Mouse (Mus musculus) cerebellum, adult 18-20 months (tissue): ENCODE data around the gene Rbm24.

ENCODE experiments used
- DNase-seq, 2 experiments: peaks; one replicate each; pipeline ENCODE4 v3.0.0; 2021

Gene Rbm24

DNA sequence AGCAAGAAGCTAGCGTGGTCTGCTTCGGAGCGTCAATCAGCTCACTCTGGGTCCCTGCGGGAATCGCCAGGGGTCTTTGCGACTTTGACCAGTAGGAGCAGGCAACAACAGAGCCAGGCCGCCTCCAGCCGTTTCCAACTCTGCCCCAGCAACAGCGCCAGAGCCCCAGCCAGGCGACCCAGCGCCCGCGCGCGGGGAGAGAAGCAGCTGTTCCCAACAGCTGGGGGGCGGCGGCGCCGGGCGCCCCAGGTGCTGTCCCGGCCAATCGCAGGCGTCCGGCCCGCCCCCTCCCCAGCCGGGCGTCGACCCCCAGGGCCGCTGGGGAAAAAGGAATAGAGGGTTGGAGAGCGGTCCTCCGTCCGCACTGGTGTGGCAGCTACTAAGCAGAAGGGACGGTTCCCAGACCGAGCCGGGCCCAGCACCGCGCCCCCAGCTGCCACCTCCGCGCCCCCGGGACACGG lies at the start of gene Rbm24:
Rbm24 (plus strand) TSS at position 294 of the 461 bp plus-strand sequence.
- DNase-seq = peak; percentile 6 to 32

DNA sequence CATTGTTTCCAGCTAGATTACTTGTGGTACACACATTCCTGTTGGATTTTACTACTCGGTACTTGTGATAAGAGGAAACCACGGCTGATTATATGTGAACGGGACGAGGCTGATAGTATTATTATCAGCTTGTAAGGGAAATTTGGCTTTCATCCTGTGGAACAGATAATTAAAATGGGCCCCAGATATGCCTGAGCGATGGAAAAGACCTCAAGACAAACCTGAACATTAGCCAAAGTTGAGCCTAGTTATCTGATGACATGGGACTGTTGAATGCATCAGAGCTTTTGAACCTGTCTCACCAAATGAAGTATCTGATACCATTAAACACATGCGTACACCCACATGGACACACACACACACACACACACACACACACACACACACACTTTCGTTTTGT lies 45.4 kb upstream of the Rbm24 start:
- no peak for DNase-seq

DNA sequence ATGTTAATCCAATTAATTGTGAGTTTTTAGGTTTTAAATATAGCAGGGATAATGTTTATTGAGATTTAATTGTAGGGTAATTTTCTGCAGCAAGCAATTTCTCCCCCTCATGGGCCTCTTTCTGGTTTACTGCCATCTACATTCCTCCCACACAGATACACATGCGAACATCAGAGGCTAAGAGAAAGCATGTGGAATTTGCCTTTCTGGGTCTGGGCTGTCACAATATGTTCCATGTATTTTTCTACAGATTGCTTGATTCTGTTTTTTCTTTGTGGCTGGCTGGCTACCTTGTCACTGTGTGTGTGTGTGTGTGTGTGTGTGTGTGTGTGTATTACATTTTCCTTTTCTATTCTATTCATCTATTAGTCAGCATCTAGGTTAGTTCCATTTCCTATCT lies 42.9 kb upstream of the Rbm24 start:
- DNase-seq = no peak

DNA sequence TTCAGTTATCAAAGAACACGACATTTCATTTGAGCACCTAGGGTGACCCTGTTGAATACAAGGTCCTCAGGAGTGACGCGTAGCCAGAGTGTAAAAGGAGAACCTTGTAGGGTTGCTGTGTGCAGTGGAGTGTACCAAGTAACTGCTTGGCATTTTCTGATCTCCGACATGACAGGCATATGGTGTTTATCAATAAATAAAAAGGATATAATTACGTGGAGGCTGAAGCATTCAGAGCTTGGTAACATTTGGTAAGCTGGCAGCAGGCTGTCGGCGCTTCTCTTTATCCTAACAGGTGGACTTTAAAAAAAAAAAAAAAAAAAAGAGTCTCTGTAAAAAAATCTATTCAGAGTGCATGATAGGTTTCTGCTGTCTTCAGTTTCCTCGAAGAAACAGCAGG lies 30.8 kb upstream of the Rbm24 start:
- DNase-seq = no peak

DNA sequence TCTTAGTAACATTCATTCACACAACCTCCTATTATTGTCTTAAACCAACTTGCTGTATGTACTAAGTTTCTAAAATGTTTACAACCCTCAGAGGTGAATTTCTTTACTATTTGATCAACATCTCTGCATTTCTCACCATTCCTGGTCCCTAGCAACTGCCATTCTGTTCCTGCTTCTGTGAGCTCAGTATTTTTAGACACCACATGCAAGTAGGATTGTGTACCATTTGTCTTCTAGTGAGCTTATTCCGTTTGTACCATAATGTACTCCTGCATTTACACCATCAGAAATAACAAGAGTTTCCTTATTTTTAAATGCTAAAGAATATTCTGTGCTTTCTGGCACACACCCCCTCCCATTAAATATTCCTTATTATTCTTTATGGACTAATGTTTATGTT lies 26.6 kb upstream of the Rbm24 start:
- no peak for DNase-seq

DNA sequence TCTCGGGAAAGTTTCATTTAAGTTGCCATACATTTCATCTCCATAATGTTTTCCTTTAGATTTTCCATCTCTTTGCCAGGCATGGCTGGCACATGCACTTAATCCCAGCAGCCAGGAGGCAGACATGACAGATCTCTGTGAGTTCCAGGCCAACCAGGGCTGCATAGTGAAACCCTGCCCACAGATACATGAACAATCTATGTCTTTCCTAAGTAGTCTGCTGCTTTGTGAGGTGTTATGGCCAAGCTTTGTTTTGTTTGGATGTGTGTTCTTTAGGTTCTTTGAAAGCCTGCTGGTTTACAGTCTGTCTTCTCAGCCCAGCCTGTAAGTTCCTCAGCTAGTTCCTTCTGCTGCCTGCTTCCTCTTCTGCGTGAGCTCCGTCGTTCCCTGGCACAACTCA lies 25.3 kb upstream of the Rbm24 start:
- no peak for DNase-seq

DNA sequence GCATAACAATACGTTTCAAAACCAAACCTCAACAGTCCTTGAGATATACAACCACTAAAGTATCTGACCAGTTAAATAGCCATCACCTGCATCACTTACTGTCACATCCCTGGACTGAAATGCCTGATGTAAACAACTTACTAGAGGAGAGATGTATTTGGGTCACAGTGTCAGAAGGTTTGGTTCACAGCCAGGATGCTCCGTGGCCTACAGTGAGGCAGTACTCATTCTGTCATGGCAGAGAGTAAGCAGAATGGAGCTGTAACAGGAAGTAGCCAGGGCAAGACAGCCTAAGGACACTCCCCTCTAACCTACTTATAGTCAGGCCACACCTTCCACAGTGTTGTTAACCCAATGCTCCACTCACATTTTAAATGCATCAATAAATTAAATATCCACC lies 24.3 kb upstream of the Rbm24 start:
- DNase-seq = peak in 1 of 2 experiments; percentile 9

DNA sequence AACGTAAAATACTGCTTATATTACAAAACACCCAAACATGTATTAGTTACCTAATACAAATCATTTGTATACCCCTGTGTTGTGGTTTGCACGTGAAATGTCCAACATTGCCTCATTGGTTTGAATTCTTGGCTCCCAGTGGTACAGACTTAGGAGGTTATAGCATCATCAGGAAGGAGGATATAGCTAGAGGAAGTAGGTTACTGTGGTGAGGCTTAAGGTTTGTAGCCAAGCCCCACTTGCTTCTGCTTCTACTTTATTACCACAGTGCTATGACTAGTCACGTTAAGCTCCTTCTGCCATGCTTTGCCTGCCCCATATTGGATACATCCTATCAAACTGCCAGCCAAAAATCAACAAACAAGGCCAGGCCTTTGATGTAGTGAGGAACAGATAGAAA lies 21.0 kb upstream of the Rbm24 start:
- no peak for DNase-seq

DNA sequence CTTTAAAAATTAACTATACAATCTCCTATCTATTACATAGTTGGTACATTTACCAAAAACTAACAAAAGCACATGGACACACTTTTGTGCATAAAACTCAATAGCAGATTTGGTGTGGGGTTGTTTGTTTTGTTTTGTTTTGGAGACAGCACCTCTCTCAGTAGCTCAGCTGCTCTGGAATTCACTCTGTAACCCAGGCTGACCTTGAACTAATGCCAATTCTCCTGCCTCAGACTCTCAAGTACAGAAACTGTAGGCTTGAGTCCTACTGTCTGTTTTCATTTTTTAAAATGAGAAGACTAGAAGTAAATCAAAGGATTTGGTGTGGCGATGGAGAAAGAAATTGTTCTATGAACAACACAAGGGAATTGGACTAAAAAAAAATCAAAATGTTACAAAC lies 11.1 kb upstream of the Rbm24 start:
- DNase-seq = no peak

DNA sequence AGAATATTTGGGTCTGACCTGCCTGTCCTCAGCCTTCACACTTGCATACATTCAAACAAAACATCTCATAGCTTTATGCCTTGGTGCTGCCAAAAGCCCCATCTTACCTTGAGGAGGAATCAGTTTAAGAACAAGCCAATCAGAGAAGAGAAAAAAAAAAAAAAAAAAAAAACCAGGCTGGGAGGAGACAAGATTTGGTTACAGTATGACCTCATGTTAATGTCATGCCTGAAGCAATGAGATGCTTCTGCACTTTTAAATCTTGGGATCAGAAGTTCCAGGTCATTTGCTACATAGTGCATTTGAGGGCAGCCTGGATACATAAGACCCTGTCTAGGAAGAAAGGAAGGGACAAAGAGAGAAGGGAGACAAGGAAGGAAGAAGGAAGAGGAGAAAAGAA lies 6.0 kb upstream of the Rbm24 start:
- DNase-seq = no peak

DNA sequence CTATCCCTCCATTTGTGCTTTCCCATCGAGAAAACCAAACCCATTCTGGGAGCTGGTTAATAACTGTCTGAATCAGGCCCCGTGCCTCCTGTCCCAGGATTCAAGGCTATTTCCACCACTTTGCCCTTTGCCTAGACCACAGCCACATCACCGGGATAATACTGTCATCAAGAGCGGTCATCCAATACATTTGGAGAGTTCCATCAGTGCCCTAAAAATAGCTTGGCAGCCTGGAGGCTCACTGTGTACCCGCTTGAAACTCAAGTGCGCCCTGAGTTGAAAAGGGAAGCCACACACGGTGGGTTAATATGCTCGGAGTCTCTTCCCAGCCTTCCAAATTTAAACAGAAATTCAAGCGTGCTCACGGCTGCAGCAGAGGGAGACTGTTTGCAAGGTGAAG lies 4.6 kb upstream of the Rbm24 start:
- DNase-seq = no peak

DNA sequence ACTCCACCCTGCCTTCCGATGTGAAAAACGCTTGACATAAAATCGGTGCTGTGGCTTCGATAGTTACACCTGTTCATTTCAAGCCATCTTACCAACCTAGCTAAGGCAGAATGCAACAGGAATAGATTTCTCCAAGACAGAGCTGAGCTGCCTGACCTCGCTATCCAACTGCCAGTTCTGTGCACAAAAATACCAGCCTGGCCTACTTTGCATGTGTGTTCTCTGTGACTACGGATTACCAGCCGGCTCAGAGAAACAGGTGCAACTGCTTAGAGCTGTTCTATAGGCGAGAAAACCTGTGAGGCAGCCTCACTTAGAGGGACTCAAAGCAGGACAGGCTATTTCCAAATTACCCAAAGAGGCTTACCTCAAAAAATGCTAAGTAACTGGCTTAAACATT lies 4.2 kb upstream of the Rbm24 start:
- no peak for DNase-seq

DNA sequence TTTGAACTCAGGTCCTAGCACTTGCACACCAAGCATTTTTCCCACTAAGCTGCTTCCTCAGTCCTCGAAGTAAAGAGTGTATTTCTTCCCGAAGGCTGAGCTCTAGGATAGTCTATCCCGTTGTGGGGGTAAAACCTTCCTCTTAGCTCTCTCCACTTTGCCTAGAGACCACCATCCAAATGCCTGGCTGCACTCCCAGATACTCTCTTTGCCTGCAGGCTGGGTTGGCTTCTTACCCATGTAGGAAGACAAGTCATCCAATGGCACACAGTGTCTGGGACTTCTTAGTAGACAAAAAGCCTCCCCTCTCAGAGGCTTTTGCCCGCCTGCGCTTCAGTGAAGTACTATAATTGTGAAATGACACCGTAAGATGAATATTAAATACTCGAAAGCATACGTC lies 2.2 kb upstream of the Rbm24 start:
- no peak for DNase-seq

DNA sequence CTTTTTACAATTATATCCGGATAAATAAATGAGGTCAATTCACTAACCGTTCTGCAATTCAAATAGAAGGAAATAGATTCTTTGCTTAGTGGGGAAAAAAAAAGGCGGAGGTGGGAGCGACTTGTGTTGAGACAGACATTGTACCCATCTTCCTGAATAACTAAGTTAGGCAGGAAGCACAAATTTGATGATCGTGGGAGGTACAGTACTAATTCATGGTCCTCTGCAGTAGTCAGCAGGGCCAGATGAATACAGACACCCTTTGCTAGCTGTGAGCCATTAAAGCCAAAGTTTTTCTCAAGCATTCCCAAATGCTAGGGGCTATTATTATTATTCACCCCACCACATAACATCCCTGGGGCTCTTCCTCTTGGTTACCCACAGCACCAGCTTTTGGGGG lies 640 bp upstream of the Rbm24 start:
- DNase-seq = no peak

DNA sequence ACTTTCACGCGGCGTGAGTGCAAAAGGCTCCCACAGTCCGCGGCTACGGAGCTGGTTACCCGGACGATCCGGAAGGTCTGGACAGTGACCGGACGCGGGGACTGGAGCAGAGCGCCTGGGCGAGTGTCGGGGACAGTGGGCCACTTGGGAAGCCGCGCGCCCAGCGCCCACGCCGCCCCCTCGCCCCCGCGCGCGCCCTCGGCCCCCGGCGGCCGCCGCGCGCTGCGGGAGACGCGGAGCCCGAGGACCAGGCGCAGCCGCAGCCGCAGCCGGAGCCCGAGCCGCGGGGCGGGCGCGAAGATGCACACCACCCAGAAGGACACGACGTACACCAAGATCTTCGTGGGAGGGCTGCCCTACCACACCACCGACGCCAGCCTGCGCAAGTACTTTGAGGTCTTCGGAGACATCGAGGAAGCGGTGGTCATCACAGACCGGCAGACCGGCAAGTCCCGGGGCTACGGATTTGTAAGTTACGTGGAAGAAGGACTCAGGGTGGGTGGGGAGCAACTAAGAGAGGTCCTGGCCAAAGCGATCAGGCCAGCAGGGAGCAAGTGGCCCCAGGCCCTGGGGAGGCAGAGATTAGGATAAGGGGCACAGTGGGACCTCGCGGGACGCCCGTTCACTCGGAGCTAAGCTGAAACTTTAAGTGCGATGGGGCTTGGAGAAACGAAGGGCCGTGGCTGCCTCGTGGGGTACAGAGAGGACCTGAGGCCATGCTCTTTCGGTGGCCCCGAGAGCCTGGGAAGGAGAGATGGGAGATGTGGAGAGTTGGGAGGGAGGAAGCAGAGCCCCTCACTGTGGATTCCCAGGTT lies 704 bp downstream of the Rbm24 start:
- peak; percentile 21 to 47 for DNase-seq

DNA sequence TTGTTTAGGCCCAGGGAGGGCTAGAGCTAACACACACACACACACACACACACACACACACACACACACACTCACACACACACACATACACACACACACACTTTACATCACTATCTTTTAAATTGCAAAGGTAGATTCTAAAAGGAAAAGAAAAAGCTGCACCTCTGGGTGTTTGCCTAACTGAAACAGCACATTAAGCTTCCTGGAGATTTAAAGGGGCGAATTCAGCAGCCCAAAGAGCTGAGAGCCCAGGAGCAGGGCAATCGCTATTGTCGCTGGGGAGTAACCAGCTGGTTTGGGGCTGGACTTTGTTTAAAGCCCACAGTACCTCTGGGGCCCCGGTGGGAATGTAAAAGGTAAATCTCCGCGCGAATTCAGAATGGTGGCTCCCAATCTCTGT lies 1.4 kb downstream of the Rbm24 start:
- DNase-seq = no peak

DNA sequence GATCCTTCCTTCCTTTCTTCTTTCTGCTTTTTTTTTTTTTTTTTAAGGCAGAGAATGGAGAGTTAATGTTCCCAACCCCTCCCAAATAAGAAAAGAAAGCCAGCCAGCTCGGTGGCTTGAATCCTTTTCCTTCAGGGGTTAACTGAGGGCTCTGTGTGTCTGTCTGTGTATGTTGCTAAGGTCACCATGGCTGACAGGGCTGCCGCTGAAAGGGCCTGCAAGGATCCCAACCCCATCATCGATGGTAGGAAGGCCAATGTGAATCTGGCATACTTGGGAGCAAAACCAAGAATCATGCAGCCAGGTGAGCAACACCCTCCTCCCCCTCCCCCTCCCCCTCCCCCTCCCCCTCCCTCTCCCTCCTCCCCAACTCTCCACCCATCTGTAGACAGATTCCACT lies 1.9 kb downstream of the Rbm24 start:
- no peak for DNase-seq

DNA sequence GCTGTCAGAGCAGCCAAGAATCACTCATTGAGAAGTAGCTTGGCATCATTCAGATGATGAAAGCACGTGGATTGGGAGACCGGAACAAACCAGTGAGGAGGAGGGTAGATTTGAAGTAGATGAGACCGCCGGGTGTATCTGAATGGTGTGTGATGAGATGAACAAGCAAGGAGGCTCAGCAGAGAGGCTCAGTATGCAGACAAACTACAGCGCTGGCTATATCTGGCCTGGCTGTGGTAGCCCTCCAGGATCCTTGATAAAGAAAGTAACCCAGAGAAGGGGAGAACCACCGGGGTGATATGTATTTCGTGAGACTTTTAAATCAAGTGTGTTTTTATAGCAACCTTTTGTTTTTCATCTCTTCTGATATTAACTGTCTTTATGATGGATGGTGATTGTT lies 5.6 kb downstream of the Rbm24 start:
- DNase-seq = no peak

DNA sequence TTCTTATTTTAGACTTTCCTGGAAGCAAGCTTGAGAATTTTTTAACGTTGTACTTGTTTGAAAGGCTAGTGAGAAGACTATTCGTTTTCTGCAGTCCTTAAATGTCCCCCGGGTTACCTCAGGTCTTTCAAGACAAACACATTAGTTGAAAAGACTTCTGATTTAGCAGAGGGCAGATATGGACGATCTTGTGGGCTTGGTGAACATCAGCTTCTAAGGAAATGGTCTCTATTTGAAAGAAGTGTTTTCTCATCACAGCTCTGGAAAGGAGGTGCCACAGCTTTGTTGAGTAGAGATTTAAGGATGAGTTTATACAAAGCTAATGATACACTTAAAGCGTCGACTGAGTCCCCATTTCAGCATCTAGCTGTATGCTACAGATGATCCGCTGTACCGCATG lies 6.1 kb downstream of the Rbm24 start:
- no peak for DNase-seq

DNA sequence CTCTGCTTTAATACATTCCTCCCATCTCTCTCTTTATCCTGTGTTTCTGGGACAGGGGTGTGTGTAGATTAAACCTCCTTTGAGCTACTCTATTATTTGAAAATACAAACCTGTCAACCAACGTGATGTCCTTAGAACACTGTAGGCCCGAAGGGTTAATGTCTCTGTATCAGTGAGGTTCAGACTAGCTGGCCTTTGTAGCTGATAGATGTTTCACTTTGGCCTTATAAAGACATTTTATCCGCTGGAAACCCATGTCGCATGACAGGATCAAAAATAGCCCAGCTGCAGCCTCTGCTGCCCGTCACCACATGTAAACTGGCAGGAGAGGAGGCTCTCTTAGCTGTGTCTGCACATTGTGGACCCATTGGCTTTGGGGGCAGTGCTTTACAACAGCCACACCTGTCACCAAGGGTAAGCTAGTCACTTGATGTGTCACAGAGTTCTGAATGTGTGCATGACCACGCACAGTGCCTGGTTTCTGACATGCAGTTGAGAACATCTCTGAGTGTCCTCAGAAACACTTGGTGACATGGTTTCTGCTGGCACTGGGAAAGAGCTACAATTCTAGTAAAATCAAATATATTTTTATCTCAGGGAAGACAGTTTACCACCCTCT lies 8.5 kb downstream of the Rbm24 start:
- no peak for DNase-seq

DNA sequence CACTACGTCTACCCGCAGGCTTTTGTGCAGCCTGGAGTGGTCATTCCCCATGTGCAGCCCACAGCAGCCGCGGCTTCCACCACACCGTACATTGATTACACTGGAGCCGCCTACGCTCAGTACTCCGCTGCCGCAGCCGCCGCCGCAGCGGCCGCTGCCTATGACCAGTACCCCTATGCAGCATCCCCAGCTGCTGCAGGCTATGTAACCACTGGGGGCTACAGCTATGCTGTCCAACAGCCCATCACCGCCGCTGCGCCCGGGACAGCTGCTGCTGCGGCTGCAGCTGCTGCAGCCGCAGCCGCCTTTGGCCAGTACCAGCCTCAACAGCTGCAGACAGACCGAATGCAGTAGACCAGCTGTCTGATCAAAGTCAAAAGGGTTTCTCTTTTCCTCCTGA lies 10.7 kb downstream of the Rbm24 start:
- DNase-seq = no peak

DNA sequence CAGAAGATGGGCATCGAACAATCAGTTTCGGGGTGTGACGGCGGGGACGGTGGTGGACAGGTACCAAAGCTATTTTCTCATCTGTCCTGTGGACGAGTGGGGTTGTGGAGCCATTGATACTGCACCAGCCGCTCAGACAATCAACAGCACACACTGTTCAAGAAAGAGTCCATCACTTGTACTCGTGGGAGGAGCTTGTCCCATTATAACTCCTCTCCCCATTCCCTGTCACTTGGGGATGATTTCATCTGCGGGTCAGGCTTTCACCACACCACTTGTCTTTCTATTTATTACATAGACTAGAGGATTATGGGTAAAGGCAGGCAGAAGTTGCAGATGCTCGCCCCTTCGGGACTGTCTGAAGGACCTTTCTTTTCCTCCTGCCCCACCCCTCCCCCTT lies 11.6 kb downstream of the Rbm24 start:
- DNase-seq = no peak

DNA sequence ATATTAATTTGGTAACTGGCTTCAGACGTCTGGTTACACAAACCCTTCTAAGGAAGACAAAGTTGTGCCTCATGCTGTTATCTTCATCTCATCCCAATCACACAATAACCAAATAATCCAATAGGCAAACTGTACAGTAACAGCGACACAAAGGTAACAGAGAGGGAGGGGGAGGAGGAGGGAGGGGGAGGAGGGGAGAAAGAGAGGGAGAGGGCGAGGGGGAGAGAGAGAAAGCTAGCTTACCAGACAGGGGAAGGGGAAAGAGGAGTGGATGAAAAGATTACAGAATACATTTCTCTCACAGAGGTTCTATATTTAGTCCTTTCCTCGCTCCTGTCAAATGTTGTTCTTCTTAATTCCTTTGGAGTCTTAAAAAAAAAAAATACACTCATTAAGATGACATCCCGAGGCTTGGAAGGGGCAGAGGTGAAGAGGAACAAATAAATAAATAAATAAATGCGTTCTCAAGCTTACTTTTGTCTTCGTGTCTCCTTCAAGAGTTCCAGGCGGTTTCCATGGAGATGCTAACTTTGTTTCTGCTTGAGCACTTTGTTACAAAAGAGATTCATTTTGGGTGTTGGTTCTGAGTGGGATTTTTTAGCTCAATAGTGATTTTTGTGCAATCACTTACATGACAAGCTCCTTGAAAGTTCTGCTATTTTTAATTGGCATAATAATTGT lies 15.8 kb downstream of the Rbm24 start:
- DNase-seq = no peak

DNA sequence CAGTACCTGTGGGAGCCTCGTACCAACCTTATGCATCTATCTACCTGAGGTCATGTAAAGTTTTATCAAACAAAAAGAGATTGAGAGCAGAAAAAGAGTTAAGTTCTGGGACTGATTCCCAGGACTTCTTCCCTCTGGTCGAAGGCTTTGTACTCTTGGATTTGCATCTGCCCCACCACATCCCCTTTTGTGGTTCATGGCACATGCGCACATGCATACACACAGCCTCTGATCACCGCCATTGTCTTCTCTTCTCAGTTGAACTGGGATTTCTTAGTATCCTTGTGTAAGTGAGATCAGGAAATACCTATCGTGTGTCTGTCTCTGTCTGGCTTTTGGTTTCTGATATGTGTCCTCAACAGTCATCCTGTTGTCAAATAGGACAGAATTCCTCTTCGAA lies 20.7 kb downstream of the Rbm24 start:
- no peak for DNase-seq
